Mouse (Mus musculus) small intestine, adult 2 months (tissue): ENCODE data around the gene Pde4b. TPM values are rescaled to one million over a fixed set of nuclear protein-coding genes. Genes with fewer than 3 reads are reported as not detected.

ENCODE experiments used
- H3K27ac ChIP-seq: fragments of 200-500 bp; 2 replicates; pipeline ENCODE4 v1.5.1; 2012; ENCODE audit warnings: low read depth, low read length, control low read depth, inconsistent platforms; ENCODE audit not compliant: insufficient read depth
- H3K27me3 ChIP-seq: fragments of 200-500 bp; 2 replicates; pipeline ENCODE4 v1.6.1; 2012; ENCODE audit warnings: mild to moderate bottlenecking, moderate library complexity, low read length, inconsistent platforms; ENCODE audit not compliant: control insufficient read depth, insufficient read depth
- H3K36me3 ChIP-seq: fragments of 200-500 bp; 2 replicates; pipeline ENCODE4 v1.6.1; 2012; ENCODE audit warnings: mild to moderate bottlenecking, low read length, control low read depth, inconsistent platforms; ENCODE audit not compliant: control insufficient read depth, insufficient read depth
- H3K4me1 ChIP-seq: fragments of 200-500 bp; 2 replicates; pipeline ENCODE4 v1.6.1; 2012; ENCODE audit warnings: low read length, inconsistent platforms, mixed read lengths; ENCODE audit not compliant: control insufficient read depth, insufficient read depth, insufficient read length
- H3K4me3 ChIP-seq: fragments of 200-500 bp; 2 replicates; pipeline ENCODE4 v1.5.1; 2012; ENCODE audit warnings: low read depth, mild to moderate bottlenecking, control low read depth, inconsistent platforms, low read length, moderate library complexity
- CTCF ChIP-seq: fragments of 200-500 bp; IDR thresholded peaks from 2 replicates; pipeline ENCODE4 v1.5.1; 2012; ENCODE audit warnings: low read depth, mild to moderate bottlenecking, control low read depth, inconsistent platforms, low read length, moderate library complexity, mixed read lengths; ENCODE audit not compliant: insufficient replicate concordance, insufficient read length; ENCODE audit errors: extremely low read depth
- POLR2A ChIP-seq: fragments of 200-500 bp; IDR thresholded peaks from 2 replicates; pipeline ENCODE4 v1.6.1; 2012; ENCODE audit warnings: low read depth, mild to moderate bottlenecking, control low read depth, inconsistent platforms, low read length, moderate library complexity
- WGBS: fragments of 180-500 bp; shearing (Covaris S2); methylation state at CpG from one replicate; pipeline ENCODE4 v1.1.7; 2018; 5-methylcytosine and 5-hydroxymethylcytosine counted together
- polyA plus RNA-seq: library from polyadenylated mRNA; depleted of rRNA; stranded (reverse); fragments of >200 nt; gene quantifications from 2 replicates; pipeline ENCODE4 v1.2.3, GENCODE M21; 2012

The Pde4b gene
- polyA plus RNA-seq, 1 experiment: 2.5 TPM

- TF ChIP-seq POLR2A (no peak), CTCF (no peak)
- WGBS: 78% methylated on average over 3 of the region's 3 CpGs
- no peak overlapping the region for H3K4me3 ChIP-seq
- no peaks in the 10 kb centered on the region for H3K27me3 ChIP-seq
- H3K27ac ChIP-seq: no peak overlapping the region
- no peaks in the 10 kb centered on the region for H3K36me3 ChIP-seq
- H3K4me1 ChIP-seq: peaks cover 6% of the 10 kb centered on the region; the same call in 1 of the 2 replicates
Measured at GRCm38 (mm10) chr4:102583469-102583868, 496.1 kb downstream of the Pde4b start.

DNA sequence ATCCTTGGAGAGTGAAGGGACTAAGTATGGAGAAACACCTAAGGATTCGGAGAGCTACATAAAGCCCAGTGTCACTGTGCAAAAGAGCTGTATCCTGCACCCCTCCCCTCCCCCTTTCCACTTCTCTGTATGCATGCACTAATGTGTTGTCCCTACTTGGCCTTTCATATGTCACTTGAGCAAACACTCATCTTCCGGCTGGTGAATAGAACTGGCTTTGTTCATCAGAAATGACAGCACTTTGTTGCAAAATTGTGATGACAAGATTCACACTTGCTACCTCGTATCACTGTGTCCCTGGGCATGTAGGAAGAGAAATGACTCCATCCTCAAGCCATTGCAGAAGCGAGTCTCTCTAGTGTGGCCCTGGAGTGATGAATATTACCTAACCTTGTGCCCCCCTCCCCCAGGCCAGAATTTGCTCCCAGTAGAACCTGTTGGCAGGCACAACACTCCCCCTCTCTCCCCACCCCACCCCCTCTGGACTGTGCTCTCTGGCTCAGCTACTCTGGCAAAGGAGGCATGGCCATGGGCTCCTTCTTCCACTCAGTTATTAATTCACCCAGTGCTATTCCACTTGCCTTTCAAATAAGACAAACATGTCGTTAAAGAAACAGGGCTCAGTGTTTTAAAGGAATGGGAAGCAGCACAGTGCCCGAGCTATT lies 497.4 kb downstream of the Pde4b start:
- H3K36me3 ChIP-seq: no peaks in the 10 kb centered on the region
- WGBS: 31% methylated on average over 6 of the region's 6 CpGs
- peaks cover 6% of the 10 kb centered on the region; the same call in 1 of the 2 replicates for H3K4me1 ChIP-seq
- H3K27me3 ChIP-seq: no peaks in the 10 kb centered on the region
- H3K27ac ChIP-seq: no peak overlapping the region
- H3K4me3 ChIP-seq: no peak overlapping the region
- no peak for TF ChIP-seq POLR2A
- TF ChIP-seq CTCF: no peak

- TF ChIP-seq POLR2A: no peak
- TF ChIP-seq CTCF: no peak
- no peak overlapping the region for H3K27ac ChIP-seq
- H3K27me3 ChIP-seq: no peaks in the 10 kb centered on the region
- H3K4me1 ChIP-seq: peaks cover 6% of the 10 kb centered on the region; the same call in 1 of the 2 replicates
- no peak overlapping the region for H3K4me3 ChIP-seq
- no peaks in the 10 kb centered on the region for H3K36me3 ChIP-seq
- WGBS: 48% methylated on average over 4 of the region's 4 CpGs
Measured at GRCm38 (mm10) chr4:102585541-102585940, 498.2 kb downstream of the Pde4b start.

DNA sequence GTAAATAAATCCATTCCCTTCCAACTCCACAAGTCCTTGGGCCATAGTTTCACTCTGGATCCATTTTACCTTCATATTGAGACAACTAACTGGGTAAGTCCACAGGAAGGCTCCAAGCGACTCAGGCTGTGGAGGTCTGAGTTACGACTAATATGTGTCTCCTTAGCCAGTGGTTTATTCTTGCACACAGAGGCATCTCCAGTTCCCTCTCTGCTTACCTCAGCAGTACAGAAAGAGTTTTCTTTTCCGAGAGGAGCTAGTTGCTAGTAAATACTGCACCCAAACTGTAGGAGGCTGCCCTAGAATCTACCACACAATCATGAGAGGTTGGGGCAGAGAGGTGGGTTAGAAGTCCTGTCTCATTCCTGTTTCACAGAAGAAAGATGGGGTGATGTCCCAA lies 499.4 kb downstream of the Pde4b start:
- WGBS: 80% methylated on average over 3 of the region's 3 CpGs
- Histone ChIP-seq H3K4me3 (no peak overlapping the region), H3K4me1 (peaks cover 6% of the 10 kb centered on the region; the same call in 1 of the 2 replicates), H3K27ac (no peak overlapping the region), H3K27me3 (no peaks in the 10 kb centered on the region), H3K36me3 (peaks cover 3% of the 10 kb centered on the region; the same call in 1 of the 2 replicates)
- TF ChIP-seq CTCF (no peak), POLR2A (no peak)

- H3K4me3 ChIP-seq: no peak overlapping the region
- no peak overlapping the region for H3K27ac ChIP-seq
Measured at GRCm38 (mm10) chr4:102588668-102589455, 501.5 kb downstream of the Pde4b start.

DNA sequence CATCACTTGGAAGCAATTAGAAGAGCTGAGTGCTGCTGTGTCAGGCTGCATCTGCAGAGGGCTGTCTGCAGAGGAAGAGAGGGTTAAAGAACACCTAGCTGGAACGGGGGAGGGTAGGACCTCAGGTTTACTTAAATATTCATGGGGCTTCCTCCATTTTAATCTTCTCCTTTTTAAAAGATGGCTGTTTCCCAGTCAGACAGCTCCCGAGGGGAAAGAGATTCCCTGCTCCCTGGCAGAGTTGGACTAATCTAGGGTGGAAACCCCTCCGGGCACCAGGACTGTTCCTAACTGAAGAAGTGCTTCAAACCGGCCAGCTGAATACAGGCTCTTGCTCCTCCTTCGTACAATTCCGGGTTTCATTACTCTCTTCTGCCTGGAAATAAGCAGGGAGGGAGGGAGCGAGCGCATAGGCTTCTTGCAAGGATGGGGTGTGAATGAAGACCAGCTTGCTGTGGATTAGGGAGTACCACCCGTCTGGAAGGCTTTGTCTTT lies 502.2 kb downstream of the Pde4b start:
- H3K36me3 ChIP-seq: peaks cover 4% of the 10 kb centered on the region; the same call in 1 of the 2 replicates
- no peak overlapping the region for H3K27ac ChIP-seq
- no peak overlapping the region for H3K4me3 ChIP-seq
- H3K27me3 ChIP-seq: no peaks in the 10 kb centered on the region
- no peak for TF ChIP-seq POLR2A
- peaks cover 6% of the 10 kb centered on the region; the same call in 1 of the 2 replicates for H3K4me1 ChIP-seq
- 48% methylated on average over 9 of the region's 9 CpGs for whole genome bisulfite sequencing

More at GRCm38 (mm10) chr4:102588668-102589455, 501.5 kb downstream of the Pde4b start:
- Histone ChIP-seq H3K4me1 (peaks cover 6% of the 10 kb centered on the region; the same call in 1 of the 2 replicates), H3K36me3 (peaks cover 4% of the 10 kb centered on the region; the same call in 1 of the 2 replicates), H3K27me3 (no peaks in the 10 kb centered on the region)
- TF ChIP-seq CTCF (no peak), POLR2A (no peak)
- 61% methylated on average over 12 of the region's 12 CpGs for WGBS

GRCm38 (mm10) chr4:102591798-102592197 lies 504.5 kb downstream of the Pde4b start:
- TF ChIP-seq POLR2A (no peak), CTCF (no peak)
- H3K27ac ChIP-seq: no peak overlapping the region
- peaks cover 14% of the 10 kb centered on the region for H3K36me3 ChIP-seq
- no peaks in the 10 kb centered on the region for H3K27me3 ChIP-seq
- 74% methylated on average over 4 of the region's 4 CpGs for WGBS
- H3K4me3 ChIP-seq: no peak overlapping the region
- peaks cover 4% of the 10 kb centered on the region; the same call in 1 of the 2 replicates for H3K4me1 ChIP-seq
